Mouse (Mus musculus) monocyte, adult 2 months (primary cell): ENCODE measurements around the gene Tst.

Experiments
- DNase-seq, 2 experiments: peaks; one replicate each; pipeline ENCODE4 v3.0.0; 2022; ENCODE audit warnings: low spot score in 2 of 2, low read depth in 1 of 2

The Tst gene

GRCm38 (mm10) chr15:78390855-78391254 is 14.9 kb downstream of the Tst start:
- DNase-seq = no peak

- no peak for DNase-seq
Observed at GRCm38 (mm10) chr15:78385564-78385963, 20.1 kb downstream of the Tst start.

- DNase-seq = no peak
Observed at GRCm38 (mm10) chr15:78384220-78385116, 21.2 kb downstream of the Tst start.

- DNase-seq = no peak
Observed at GRCm38 (mm10) chr15:78383450-78384219, 22.1 kb downstream of the Tst start.

- no peak for DNase-seq
Observed at GRCm38 (mm10) chr15:78382115-78382514, 23.6 kb downstream of the Tst start.

GRCm38 (mm10) chr15:78380741-78381140 is 25.0 kb downstream of the Tst start:
- no peak for DNase-seq

- DNase-seq = no peak
Observed at GRCm38 (mm10) chr15:78380208-78380607, 25.5 kb downstream of the Tst start.

- DNase-seq = no peak
Observed at GRCm38 (mm10) chr15:78378556-78378955, 27.2 kb downstream of the Tst start.

GRCm38 (mm10) chr15:78377859-78378258 is 27.8 kb downstream of the Tst start:
- DNase-seq = no peak

- no peak for DNase-seq
Observed at GRCm38 (mm10) chr15:78374204-78374603, 31.5 kb downstream of the Tst start.

- DNase-seq = no peak
Observed at GRCm38 (mm10) chr15:78372796-78373195, 32.9 kb downstream of the Tst start.

GRCm38 (mm10) chr15:78369641-78370040 is 36.1 kb downstream of the Tst start:
- no peak for DNase-seq

- DNase-seq = peak; percentile 28 to 37
Observed at GRCm38 (mm10) chr15:78368926-78369346, 36.8 kb downstream of the Tst start.

GRCm38 (mm10) chr15:78367811-78368210 is 37.9 kb downstream of the Tst start:
- no peak for DNase-seq

- DNase-seq = no peak
Observed at GRCm38 (mm10) chr15:78366875-78367274, 38.8 kb downstream of the Tst start.

GRCm38 (mm10) chr15:78365916-78366315 is 39.8 kb downstream of the Tst start:
- DNase-seq = no peak

GRCm38 (mm10) chr15:78355548-78355947 is 50.2 kb downstream of the Tst start:
- DNase-seq = no peak

GRCm38 (mm10) chr15:78354958-78355357 is 50.7 kb downstream of the Tst start:
- no peak for DNase-seq

GRCm38 (mm10) chr15:78351586-78352165 is 54.0 kb downstream of the Tst start:
- DNase-seq = no peak
